Mouse (Mus musculus) small intestine, adult 2 months (tissue): Measurements from ENCODE around the gene Nme2. TPM values are rescaled to one million over a fixed set of nuclear protein-coding genes. Genes with fewer than 3 reads are reported as not detected.

ENCODE experiments used
- H3K27ac ChIP-seq: fragments of 200-500 bp; 2 replicates; pipeline ENCODE4 v1.5.1; 2012; ENCODE audit warnings: low read depth, low read length, control low read depth, inconsistent platforms; ENCODE audit not compliant: insufficient read depth
- H3K27me3 ChIP-seq: fragments of 200-500 bp; 2 replicates; pipeline ENCODE4 v1.6.1; 2012; ENCODE audit warnings: mild to moderate bottlenecking, moderate library complexity, low read length, inconsistent platforms; ENCODE audit not compliant: control insufficient read depth, insufficient read depth
- H3K36me3 ChIP-seq: fragments of 200-500 bp; 2 replicates; pipeline ENCODE4 v1.6.1; 2012; ENCODE audit warnings: mild to moderate bottlenecking, low read length, control low read depth, inconsistent platforms; ENCODE audit not compliant: control insufficient read depth, insufficient read depth
- H3K4me1 ChIP-seq: fragments of 200-500 bp; 2 replicates; pipeline ENCODE4 v1.6.1; 2012; ENCODE audit warnings: low read length, inconsistent platforms, mixed read lengths; ENCODE audit not compliant: control insufficient read depth, insufficient read depth, insufficient read length
- H3K4me3 ChIP-seq: fragments of 200-500 bp; 2 replicates; pipeline ENCODE4 v1.5.1; 2012; ENCODE audit warnings: low read depth, mild to moderate bottlenecking, control low read depth, inconsistent platforms, low read length, moderate library complexity
- CTCF ChIP-seq: fragments of 200-500 bp; IDR thresholded peaks from 2 replicates; pipeline ENCODE4 v1.5.1; 2012; ENCODE audit warnings: low read depth, mild to moderate bottlenecking, control low read depth, inconsistent platforms, low read length, moderate library complexity, mixed read lengths; ENCODE audit not compliant: insufficient replicate concordance, insufficient read length; ENCODE audit errors: extremely low read depth
- POLR2A ChIP-seq: fragments of 200-500 bp; IDR thresholded peaks from 2 replicates; pipeline ENCODE4 v1.6.1; 2012; ENCODE audit warnings: low read depth, mild to moderate bottlenecking, control low read depth, inconsistent platforms, low read length, moderate library complexity
- WGBS: fragments of 180-500 bp; shearing (Covaris S2); methylation state at CpG from one replicate; pipeline ENCODE4 v1.1.7; 2018; 5-methylcytosine and 5-hydroxymethylcytosine counted together
- polyA plus RNA-seq: library from polyadenylated mRNA; depleted of rRNA; stranded (reverse); fragments of >200 nt; gene quantifications from 2 replicates; pipeline ENCODE4 v1.2.3, GENCODE M21; 2012

Nme2 gene
- polyA plus RNA-seq, 1 experiment: 114 TPM

DNA sequence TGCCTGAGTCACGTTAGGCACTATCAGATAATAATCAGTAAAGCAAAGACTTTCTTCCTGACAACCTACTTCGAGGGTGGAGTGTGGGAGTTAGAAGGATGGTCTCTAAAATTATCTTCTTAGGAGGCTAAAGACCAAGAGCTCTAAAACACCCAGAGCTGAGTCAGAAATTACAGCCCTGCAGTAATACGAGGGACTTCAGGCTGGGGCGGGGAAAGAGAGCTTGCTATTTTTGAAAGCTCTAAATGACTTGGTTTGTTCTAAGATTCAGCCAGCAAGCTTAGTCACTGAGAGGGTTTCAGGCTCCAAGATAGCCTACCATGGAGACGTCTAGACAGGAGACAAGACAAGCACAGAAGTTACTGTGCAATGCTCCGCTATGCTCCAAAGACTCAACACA, 9.3 kb upstream of the Nme2 start:
- no peak for TF ChIP-seq POLR2A
- TF ChIP-seq CTCF: no peak
- Histone ChIP-seq H3K36me3 (peaks cover 20% of the 10 kb centered on the region), H3K4me3 (no peak overlapping the region), H3K27me3 (no peaks in the 10 kb centered on the region), H3K4me1 (peaks cover 2% of the 10 kb centered on the region), H3K27ac (no peak overlapping the region)
- 84% methylated on average over 6 of the region's 6 CpGs for WGBS

- no peak overlapping the region for H3K27ac ChIP-seq
- H3K27me3 ChIP-seq: no peaks in the 10 kb centered on the region
- H3K4me1 ChIP-seq: peaks cover 2% of the 10 kb centered on the region
- no peak overlapping the region for H3K4me3 ChIP-seq
- peaks cover 23% of the 10 kb centered on the region for H3K36me3 ChIP-seq
- 83% methylated on average over 4 of the region's 4 CpGs for whole genome bisulfite sequencing
- TF ChIP-seq POLR2A (no peak), CTCF (no peak)
These were observed 7.0 kb upstream of the Nme2 start for GRCm38 (mm10) chr11:93963013-93963412.

GRCm38 (mm10) chr11:93961482-93961881, 5.4 kb upstream of the Nme2 start:
- Histone ChIP-seq H3K27me3 (no peaks in the 10 kb centered on the region), H3K4me3 (no peak overlapping the region), H3K36me3 (peaks cover 23% of the 10 kb centered on the region), H3K27ac (peak overlapping the region; percentile 89), H3K4me1 (peaks cover 6% of the 10 kb centered on the region)
- no peak for TF ChIP-seq POLR2A
- TF ChIP-seq CTCF: no peak
- 64% methylated on average over 6 of the region's 6 CpGs for WGBS

DNA sequence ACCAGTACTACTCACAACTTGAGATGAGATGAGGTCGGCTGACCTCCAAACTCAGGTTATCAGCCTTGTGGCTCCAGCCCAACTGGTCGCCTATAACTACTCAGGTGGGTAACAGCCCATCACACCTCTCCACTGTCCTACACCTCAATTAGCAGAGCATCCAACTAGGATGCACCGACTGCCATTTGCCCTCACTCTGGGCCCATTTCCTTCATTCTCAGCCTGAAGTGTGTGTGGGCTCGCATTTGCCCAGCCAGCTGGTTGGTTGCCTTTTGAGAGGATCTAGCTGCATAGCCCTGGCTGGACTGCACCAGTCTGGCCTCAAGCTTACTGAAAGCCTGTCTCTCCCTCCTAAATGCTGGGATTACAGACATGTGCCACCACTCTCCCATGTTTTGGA, 1.7 kb upstream of the Nme2 start:
- Histone ChIP-seq H3K4me3 (no peak overlapping the region), H3K27me3 (no peaks in the 10 kb centered on the region), H3K4me1 (peaks cover 12% of the 10 kb centered on the region), H3K27ac (no peak overlapping the region), H3K36me3 (peaks cover 12% of the 10 kb centered on the region)
- no peak for TF ChIP-seq POLR2A
- TF ChIP-seq CTCF: no peak
- WGBS: 83% methylated on average over 4 of the region's 4 CpGs

GRCm38 (mm10) chr11:93957031-93957555, 1.0 kb upstream of the Nme2 start:
- Histone ChIP-seq H3K36me3 (peaks cover 15% of the 10 kb centered on the region), H3K27me3 (no peaks in the 10 kb centered on the region), H3K4me1 (peaks cover 12% of the 10 kb centered on the region), H3K4me3 (no peak overlapping the region), H3K27ac (no peak overlapping the region)
- TF ChIP-seq CTCF (no peak), POLR2A (no peak)
- 77% methylated on average over 2 of the region's 2 CpGs for WGBS

- TF ChIP-seq POLR2A (no peak), CTCF (no peak)
- Histone ChIP-seq H3K27ac (peak overlapping the region; percentile 73), H3K4me1 (peaks cover 9% of the 10 kb centered on the region), H3K36me3 (peaks cover 14% of the 10 kb centered on the region), H3K27me3 (no peaks in the 10 kb centered on the region), H3K4me3 (peak overlapping the region; percentile 80)
- under 1% methylated on average over 66 of the region's 67 CpGs for WGBS
These were observed 556 bp downstream of the Nme2 start for GRCm38 (mm10) chr11:93955256-93956150.

GRCm38 (mm10) chr11:93954738-93955255, 1.3 kb downstream of the Nme2 start:
- peak overlapping the region; percentile 73 for H3K27ac ChIP-seq
- peaks cover 9% of the 10 kb centered on the region for H3K4me1 ChIP-seq
- peaks cover 15% of the 10 kb centered on the region for H3K36me3 ChIP-seq
- peak overlapping the region; percentile 80 for H3K4me3 ChIP-seq
- H3K27me3 ChIP-seq: no peaks in the 10 kb centered on the region
- 17% methylated on average over 13 of the region's 13 CpGs for WGBS
- TF ChIP-seq POLR2A (no peak), CTCF (no peak)
